Mouse (Mus musculus): Measurements from ENCODE around the gene Snx29.

GRCm38 (mm10) chr16:11697710-11698357, 375.1 kb downstream of the Snx29 start:
- TF ChIP-seq CTCF (conservative IDR thresholded peaks at IDR 0.05; ENCODE audit: low read length) (0 out of 2 replicates have a peak, but pooled peaks have one; percentile 11), POU5F1 (IDR thresholded peaks at IDR 0.05; ENCODE audit: borderline replicate concordance, low read length) (no peak), NANOG (IDR thresholded peaks at IDR 0.05; ENCODE audit: borderline replicate concordance, low read length) (no peak)

Measured in E14TG2a.4 (cell line).